Mouse (Mus musculus) retina, adult 2 months (tissue): Measurements from ENCODE around the gene Gm15080.
"Not testable (repeated sequence)": the region's sequence is repeated elsewhere in the genome, so short reads cannot be mapped to it uniquely, and the experiment has no call there.

Source experiments
- DNase-seq: peaks from one replicate; pipeline ENCODE4 v3.0.0-alpha.2; 2012; ENCODE audit warnings: low read depth, low spot score

The Gm15080 gene

GRCm38 (mm10) chrX:147992693-147993092, at the start of gene Gm15080:
TSS of gene Gm15080 (plus strand) at chrX:147992993.
- not testable (repeated sequence) for DNase-seq
